Comparison of ENCODE assay signal across 8 mouse cellular contexts in genomic region chr1:166939744-166940143, GRCm38 (mm10).
DNase-seq lines count a peak whose midpoint lies in the region; ATAC-seq and TF ChIP-seq lines count a peak whose summit lies in the region.
"Not testable (repeated sequence)": the region's sequence is repeated elsewhere in the genome, so short reads cannot be mapped to it uniquely, and the experiment has no call there.

No protein-coding gene starts in this region.

- peak; percentile 70 for ATAC-seq in forebrain, embryonic 13.5 days
- ATAC-seq in heart, embryonic 15.5 days (replicated peaks; ENCODE audit: insufficient number of reproducible peaks, insufficient read depth, low FRiP score, low read depth); limb, embryonic 13.5 days (ENCODE audit: low FRiP score, low read depth); lung, embryonic 15.5 days (ENCODE audit: borderline replicate concordance, extremely low read depth, low FRiP score, low TSS enrichment); stomach, embryonic 16.5 days (ENCODE audit: insufficient read depth, low FRiP score): not testable (repeated sequence)
- 0 out of 2 replicates have a peak, but pooled peaks have one; percentile 18 for ATAC-seq in hindbrain, postnatal 0 days
- 0 out of 2 replicates have a peak, but pooled peaks have one; percentile 47 for ATAC-seq in midbrain, embryonic 16.5 days

- H3K36me3 ChIP-seq in embryonic facial prominence, embryonic 10.5 days (replicated peaks); forebrain, embryonic 13.5 days (ENCODE audit: poor library complexity, severe bottlenecking); heart, embryonic 15.5 days; hindbrain, postnatal 0 days (ENCODE audit: insufficient read depth, low read length); limb, embryonic 13.5 days; lung, embryonic 15.5 days; midbrain, embryonic 16.5 days (ENCODE audit: control insufficient read depth, insufficient read depth, low read length); stomach, embryonic 16.5 days (ENCODE audit: control insufficient read depth, insufficient read depth, low read length): not testable (repeated sequence)

- peak overlapping the region; percentile 43 for H3K4me2 ChIP-seq in forebrain, embryonic 13.5 days
- H3K4me2 ChIP-seq in heart, embryonic 15.5 days: peak overlapping the region; percentile 43
- H3K4me2 ChIP-seq in hindbrain, postnatal 0 days (ENCODE audit: low read depth, low read length): peak overlapping the region; percentile 38
- peak overlapping the region; percentile 41 for H3K4me2 ChIP-seq in limb, embryonic 13.5 days (replicated peaks)
- peak overlapping the region; percentile 35; the same call in 1 of the 2 replicates for H3K4me2 ChIP-seq in lung, embryonic 15.5 days
- H3K4me2 ChIP-seq in midbrain, embryonic 16.5 days (ENCODE audit: low read length): peak overlapping the region; percentile 29; the same call in 1 of the 2 replicates
- 0 out of 2 replicates have a peak overlapping the region, but pooled peaks have one; percentile 24 for H3K4me2 ChIP-seq in stomach, embryonic 16.5 days (ENCODE audit: low read depth, low read length)

- H3K27me3 ChIP-seq in embryonic facial prominence, embryonic 10.5 days (replicated peaks; ENCODE audit: low read depth, poor library complexity, severe bottlenecking); forebrain, embryonic 13.5 days; heart, embryonic 15.5 days; hindbrain, postnatal 0 days (ENCODE audit: insufficient read depth, low read length); limb, embryonic 13.5 days; lung, embryonic 15.5 days; midbrain, embryonic 16.5 days (ENCODE audit: control insufficient read depth, insufficient read depth, low read depth, low read length); stomach, embryonic 16.5 days (ENCODE audit: control insufficient read depth, insufficient read depth, low read length): not testable (repeated sequence)

- H3K9ac ChIP-seq in forebrain, embryonic 13.5 days; heart, embryonic 15.5 days; hindbrain, postnatal 0 days (replicated peaks; ENCODE audit: low read length); limb, embryonic 13.5 days; lung, embryonic 15.5 days; midbrain, embryonic 16.5 days (ENCODE audit: low read depth, low read length); stomach, embryonic 16.5 days (ENCODE audit: low read length): not testable (repeated sequence)

- DNase-seq in embryonic facial prominence, embryonic 10.5 days (ENCODE audit: low spot score); hindbrain, postnatal 0 days (ENCODE audit: low spot score): not testable (repeated sequence)

- H3K9me3 ChIP-seq in embryonic facial prominence, embryonic 10.5 days; forebrain, embryonic 13.5 days (replicated peaks); heart, embryonic 15.5 days (replicated peaks); hindbrain, postnatal 0 days (ENCODE audit: low read length); limb, embryonic 13.5 days; lung, embryonic 15.5 days; midbrain, embryonic 16.5 days (replicated peaks; ENCODE audit: control insufficient read depth, low read length, poor library complexity, severe bottlenecking); stomach, embryonic 16.5 days (replicated peaks; ENCODE audit: control insufficient read depth, low read length): not testable (repeated sequence)

- peak overlapping the region; percentile 43 for H3K4me3 ChIP-seq in embryonic facial prominence, embryonic 10.5 days
- H3K4me3 ChIP-seq in forebrain, embryonic 13.5 days: peak overlapping the region; percentile 28
- peak overlapping the region; percentile 38 for H3K4me3 ChIP-seq in heart, embryonic 15.5 days
- peak overlapping the region; percentile 24 for H3K4me3 ChIP-seq in hindbrain, postnatal 0 days (ENCODE audit: low read length)
- H3K4me3 ChIP-seq in limb, embryonic 13.5 days: peak overlapping the region; percentile 29
- H3K4me3 ChIP-seq in lung, embryonic 15.5 days: peak overlapping the region; percentile 26
- H3K4me3 ChIP-seq in midbrain, embryonic 16.5 days (ENCODE audit: low read depth, low read length): peak overlapping the region; percentile 30
- H3K4me3 ChIP-seq in stomach, embryonic 16.5 days (replicated peaks; ENCODE audit: low read length): peak overlapping the region; percentile 22

- 72% methylated on average over 9 of the region's 9 CpGs for WGBS in embryonic facial prominence, embryonic 10.5 days
- WGBS in forebrain, embryonic 13.5 days: 68% methylated on average over 9 of the region's 9 CpGs
- WGBS in heart, embryonic 15.5 days: 72% methylated on average over 9 of the region's 9 CpGs
- WGBS in hindbrain, postnatal 0 days: 57% methylated on average over 9 of the region's 9 CpGs
- WGBS in limb, embryonic 13.5 days: 64% methylated on average over 9 of the region's 9 CpGs
- WGBS in lung, embryonic 15.5 days: 58% methylated on average over 9 of the region's 9 CpGs
- WGBS in midbrain, embryonic 16.5 days: 64% methylated on average over 9 of the region's 9 CpGs
- WGBS in stomach, embryonic 16.5 days: 53% methylated on average over 9 of the region's 9 CpGs

- not testable (repeated sequence) for H3K27ac ChIP-seq in embryonic facial prominence, embryonic 10.5 days (replicated peaks); forebrain, embryonic 13.5 days; heart, embryonic 15.5 days; hindbrain, postnatal 0 days; limb, embryonic 13.5 days; lung, embryonic 15.5 days; stomach, embryonic 16.5 days (ENCODE audit: low read length)
- H3K27ac ChIP-seq in midbrain, embryonic 16.5 days (ENCODE audit: low read length): 0 out of 2 replicates have a peak overlapping the region, but pooled peaks have one; percentile 13

- H3K4me1 ChIP-seq in embryonic facial prominence, embryonic 10.5 days; forebrain, embryonic 13.5 days; heart, embryonic 15.5 days (replicated peaks); hindbrain, postnatal 0 days (ENCODE audit: insufficient read depth, low read length); limb, embryonic 13.5 days; lung, embryonic 15.5 days; midbrain, embryonic 16.5 days (ENCODE audit: control insufficient read depth, insufficient read depth, low read length); stomach, embryonic 16.5 days (ENCODE audit: control insufficient read depth, insufficient read depth, low read length): not testable (repeated sequence)

- TF ChIP-seq CTCF in hindbrain, postnatal 0 days (IDR thresholded peaks at IDR 0.05; ENCODE audit: low read depth): not testable (repeated sequence)
